Mouse (Mus musculus): ENCODE data around the gene Pomp. TPM values are rescaled to one million over a fixed set of nuclear protein-coding genes. Genes with fewer than 3 reads are reported as not detected.

Pomp gene
- polyA plus RNA-seq, 1 experiment from 2014 or later, result 491 TPM

- H3K9ac ChIP-seq (replicated peaks; ENCODE audit: low read length), result no peak overlapping the region
- H3K27me3 ChIP-seq (ENCODE audit: control insufficient read depth, insufficient read depth, low read length), result no peaks in the 10 kb centered on the region
- H3K4me2 ChIP-seq (ENCODE audit: low read length), result no peak overlapping the region
- H3K36me3 ChIP-seq (ENCODE audit: control insufficient read depth, insufficient read depth, low read length), result no peaks in the 10 kb centered on the region
- H3K27ac ChIP-seq (replicated peaks; ENCODE audit: low read depth, low read length), result no peak overlapping the region
- no peak overlapping the region for H3K4me3 ChIP-seq (replicated peaks; ENCODE audit: low read depth, low read length)
- 57% methylated on average over 11 of the region's 11 CpGs for WGBS
- DNase-seq, result no peak
- H3K4me1 ChIP-seq (ENCODE audit: control insufficient read depth, insufficient read depth, low read length), result no peaks in the 10 kb centered on the region
- ATAC-seq (ENCODE audit: low FRiP score, low TSS enrichment), result no peak
- no peaks in the 10 kb centered on the region for H3K9me3 ChIP-seq (ENCODE audit: control insufficient read depth, low read length)
These were observed 46.9 kb downstream of the Pomp start for GRCm38 (mm10) chr5:147907144-147907543.

- no peak overlapping the region for H3K4me3 ChIP-seq (replicated peaks; ENCODE audit: low read depth, low read length)
- DNase-seq (no peak), ATAC-seq (ENCODE audit: low FRiP score, low TSS enrichment) (no peak)
- H3K9ac ChIP-seq (replicated peaks; ENCODE audit: low read length), result no peak overlapping the region
- H3K27me3 ChIP-seq (ENCODE audit: control insufficient read depth, insufficient read depth, low read length), result no peaks in the 10 kb centered on the region
- H3K4me2 ChIP-seq (ENCODE audit: low read length), result no peak overlapping the region
- no peaks in the 10 kb centered on the region for H3K9me3 ChIP-seq (ENCODE audit: control insufficient read depth, low read length)
- no peaks in the 10 kb centered on the region for H3K4me1 ChIP-seq (ENCODE audit: control insufficient read depth, insufficient read depth, low read length)
- H3K27ac ChIP-seq (replicated peaks; ENCODE audit: low read depth, low read length), result no peak overlapping the region
- no peaks in the 10 kb centered on the region for H3K36me3 ChIP-seq (ENCODE audit: control insufficient read depth, insufficient read depth, low read length)
- 95% methylated on average over 8 of the region's 8 CpGs for WGBS
These were observed 47.6 kb downstream of the Pomp start for GRCm38 (mm10) chr5:147907851-147908250.

GRCm38 (mm10) chr5:147910807-147911509 lies 50.7 kb downstream of the Pomp start:
- ATAC-seq (ENCODE audit: low FRiP score, low TSS enrichment) (no peak), DNase-seq (no peak)
- Histone ChIP-seq H3K36me3 (ENCODE audit: control insufficient read depth, insufficient read depth, low read length) (no peaks in the 10 kb centered on the region), H3K9ac (replicated peaks; ENCODE audit: low read length) (no peak overlapping the region), H3K9me3 (ENCODE audit: control insufficient read depth, low read length) (no peaks in the 10 kb centered on the region), H3K4me3 (replicated peaks; ENCODE audit: low read depth, low read length) (no peak overlapping the region), H3K4me2 (ENCODE audit: low read length) (no peak overlapping the region), H3K27ac (replicated peaks; ENCODE audit: low read depth, low read length) (no peak overlapping the region), H3K27me3 (ENCODE audit: control insufficient read depth, insufficient read depth, low read length) (no peaks in the 10 kb centered on the region), H3K4me1 (ENCODE audit: control insufficient read depth, insufficient read depth, low read length) (no peaks in the 10 kb centered on the region)
- 89% methylated on average over 12 of the region's 12 CpGs for WGBS

- H3K9me3 ChIP-seq (ENCODE audit: control insufficient read depth, low read length), result no peaks in the 10 kb centered on the region
- H3K27ac ChIP-seq (replicated peaks; ENCODE audit: low read depth, low read length), result no peak overlapping the region
- WGBS, result 79% methylated on average over 5 of the region's 5 CpGs
- H3K4me1 ChIP-seq (ENCODE audit: control insufficient read depth, insufficient read depth, low read length), result no peaks in the 10 kb centered on the region
- no peak overlapping the region for H3K4me2 ChIP-seq (ENCODE audit: low read length)
- no peak for DNase-seq
- H3K9ac ChIP-seq (replicated peaks; ENCODE audit: low read length), result no peak overlapping the region
- no peaks in the 10 kb centered on the region for H3K36me3 ChIP-seq (ENCODE audit: control insufficient read depth, insufficient read depth, low read length)
- H3K4me3 ChIP-seq (replicated peaks; ENCODE audit: low read depth, low read length), result no peak overlapping the region
- ATAC-seq (ENCODE audit: low FRiP score, low TSS enrichment), result no peak
- no peaks in the 10 kb centered on the region for H3K27me3 ChIP-seq (ENCODE audit: control insufficient read depth, insufficient read depth, low read length)
These were observed 51.5 kb downstream of the Pomp start for GRCm38 (mm10) chr5:147911744-147912143.

GRCm38 (mm10) chr5:147913241-147913842 lies 53.1 kb downstream of the Pomp start:
- H3K27ac ChIP-seq (replicated peaks; ENCODE audit: low read depth, low read length), result no peak overlapping the region
- H3K9ac ChIP-seq (replicated peaks; ENCODE audit: low read length), result no peak overlapping the region
- H3K27me3 ChIP-seq (ENCODE audit: control insufficient read depth, insufficient read depth, low read length), result no peaks in the 10 kb centered on the region
- no peak for DNase-seq
- no peaks in the 10 kb centered on the region for H3K36me3 ChIP-seq (ENCODE audit: control insufficient read depth, insufficient read depth, low read length)
- H3K9me3 ChIP-seq (ENCODE audit: control insufficient read depth, low read length), result no peaks in the 10 kb centered on the region
- H3K4me2 ChIP-seq (ENCODE audit: low read length), result no peak overlapping the region
- no peak overlapping the region for H3K4me3 ChIP-seq (replicated peaks; ENCODE audit: low read depth, low read length)
- whole genome bisulfite sequencing, result 42% methylated on average over 14 of the region's 14 CpGs
- no peaks in the 10 kb centered on the region for H3K4me1 ChIP-seq (ENCODE audit: control insufficient read depth, insufficient read depth, low read length)
- no peak for ATAC-seq (ENCODE audit: low FRiP score, low TSS enrichment)

- Histone ChIP-seq H3K36me3 (ENCODE audit: control insufficient read depth, insufficient read depth, low read length) (no peaks in the 10 kb centered on the region), H3K9me3 (ENCODE audit: control insufficient read depth, low read length) (no peaks in the 10 kb centered on the region), H3K4me1 (ENCODE audit: control insufficient read depth, insufficient read depth, low read length) (no peaks in the 10 kb centered on the region), H3K9ac (replicated peaks; ENCODE audit: low read length) (no peak overlapping the region), H3K4me2 (ENCODE audit: low read length) (no peak overlapping the region), H3K27ac (replicated peaks; ENCODE audit: low read depth, low read length) (no peak overlapping the region), H3K4me3 (replicated peaks; ENCODE audit: low read depth, low read length) (no peak overlapping the region), H3K27me3 (ENCODE audit: control insufficient read depth, insufficient read depth, low read length) (no peaks in the 10 kb centered on the region)
- no peak for ATAC-seq (ENCODE audit: low FRiP score, low TSS enrichment)
- WGBS, result 62% methylated on average over 6 of the region's 6 CpGs
- no peak for DNase-seq
These were observed 54.8 kb downstream of the Pomp start for GRCm38 (mm10) chr5:147915038-147915566.

- Histone ChIP-seq H3K4me2 (ENCODE audit: low read length) (no peak overlapping the region), H3K27me3 (ENCODE audit: control insufficient read depth, insufficient read depth, low read length) (no peaks in the 10 kb centered on the region), H3K9ac (replicated peaks; ENCODE audit: low read length) (no peak overlapping the region), H3K36me3 (ENCODE audit: control insufficient read depth, insufficient read depth, low read length) (no peaks in the 10 kb centered on the region), H3K4me1 (ENCODE audit: control insufficient read depth, insufficient read depth, low read length) (no peaks in the 10 kb centered on the region), H3K9me3 (ENCODE audit: control insufficient read depth, low read length) (no peaks in the 10 kb centered on the region), H3K27ac (replicated peaks; ENCODE audit: low read depth, low read length) (no peak overlapping the region), H3K4me3 (replicated peaks; ENCODE audit: low read depth, low read length) (no peak overlapping the region)
- DNase-seq (no peak), ATAC-seq (ENCODE audit: low FRiP score, low TSS enrichment) (no peak)
- WGBS, result 93% methylated on average over 9 of the region's 9 CpGs
These were observed 55.9 kb downstream of the Pomp start for GRCm38 (mm10) chr5:147916171-147916570.

- Histone ChIP-seq H3K36me3 (ENCODE audit: control insufficient read depth, insufficient read depth, low read length) (no peaks in the 10 kb centered on the region), H3K4me1 (ENCODE audit: control insufficient read depth, insufficient read depth, low read length) (no peaks in the 10 kb centered on the region), H3K4me2 (ENCODE audit: low read length) (no peak overlapping the region), H3K9ac (replicated peaks; ENCODE audit: low read length) (no peak overlapping the region), H3K27ac (replicated peaks; ENCODE audit: low read depth, low read length) (no peak overlapping the region), H3K27me3 (ENCODE audit: control insufficient read depth, insufficient read depth, low read length) (no peaks in the 10 kb centered on the region), H3K9me3 (ENCODE audit: control insufficient read depth, low read length) (no peaks in the 10 kb centered on the region), H3K4me3 (replicated peaks; ENCODE audit: low read depth, low read length) (no peak overlapping the region)
- 81% methylated on average over 17 of the region's 17 CpGs for WGBS
- DNase-seq (no peak), ATAC-seq (ENCODE audit: low FRiP score, low TSS enrichment) (no peak)
These were observed 58.0 kb downstream of the Pomp start for GRCm38 (mm10) chr5:147918044-147918846.

All from midbrain, embryonic 14.5 days (tissue).